8 mouse cellular contexts compared by ENCODE assay signal in genomic region chr7:137309071-137310066, GRCm38 (mm10). TPM values are rescaled to one million over a fixed set of nuclear protein-coding genes. Genes with fewer than 3 reads are reported as not detected.
A peak's percentile ranks its signal among the peaks of the same experiment; 100 is the strongest.
DNase-seq lines count a peak whose midpoint lies in the region; ATAC-seq and TF ChIP-seq lines count a peak whose summit lies in the region.

No protein-coding gene starts in this region.

- 9% methylated on average over 93 of the region's 93 CpGs for WGBS in bone marrow, adult 2 months
- WGBS in heart, embryonic 10.5 days: 1% methylated on average over 93 of the region's 93 CpGs
- WGBS in limb, embryonic 12.5 days: under 1% methylated on average over 93 of the region's 93 CpGs
- 4% methylated on average over 93 of the region's 93 CpGs for WGBS in stomach, embryonic 16.5 days

- peaks cover 95% of the 10 kb centered on the region for H3K27me3 ChIP-seq in heart, embryonic 10.5 days (ENCODE audit: insufficient read depth, poor library complexity, severe bottlenecking)
- peaks cover 39% of the 10 kb centered on the region for H3K27me3 ChIP-seq in limb, embryonic 12.5 days
- H3K27me3 ChIP-seq in stomach, embryonic 16.5 days (ENCODE audit: control insufficient read depth, insufficient read depth, low read length): peaks cover 80% of the 10 kb centered on the region

- H3K36me3 ChIP-seq in heart, embryonic 10.5 days: no peaks in the 10 kb centered on the region
- H3K36me3 ChIP-seq in limb, embryonic 12.5 days: peaks cover 28% of the 10 kb centered on the region
- no peaks in the 10 kb centered on the region for H3K36me3 ChIP-seq in stomach, embryonic 16.5 days (ENCODE audit: control insufficient read depth, insufficient read depth, low read length)

- no peak for ATAC-seq in limb, embryonic 12.5 days (ENCODE audit: insufficient number of reproducible peaks, insufficient read depth, low FRiP score, low TSS enrichment, low read depth)
- ATAC-seq in stomach, embryonic 16.5 days (ENCODE audit: insufficient read depth, low FRiP score): peak; percentile 18; the same call in 1 of the 2 replicates

- H3K4me1 ChIP-seq in bone marrow, adult 2 months (ENCODE audit: control insufficient read depth, insufficient read depth, low read length): no peaks in the 10 kb centered on the region
- H3K4me1 ChIP-seq in heart, embryonic 10.5 days: peaks cover 29% of the 10 kb centered on the region
- peaks cover 33% of the 10 kb centered on the region for H3K4me1 ChIP-seq in limb, embryonic 12.5 days (replicated peaks)
- H3K4me1 ChIP-seq in stomach, embryonic 16.5 days (ENCODE audit: control insufficient read depth, insufficient read depth, low read length): peaks cover 27% of the 10 kb centered on the region

- peak overlapping the region; percentile 92 for H3K4me2 ChIP-seq in limb, embryonic 12.5 days
- peak overlapping the region; percentile 45 for H3K4me2 ChIP-seq in stomach, embryonic 16.5 days (ENCODE audit: low read depth, low read length)

- TF ChIP-seq POLR2A in bone marrow, adult 2 months (IDR thresholded peaks at IDR 0.05; ENCODE audit: borderline replicate concordance, control insufficient read depth, low read depth, low read length): no peak

- no peak for TF ChIP-seq CTCF in bone marrow, adult 2 months (IDR thresholded peaks at IDR 0.05; ENCODE audit: control insufficient read depth, insufficient read depth, low read length)

- H3K4me3 ChIP-seq in bone marrow, adult 2 months (replicated peaks; ENCODE audit: control insufficient read depth, low read depth, low read length): no peak overlapping the region
- H3K4me3 ChIP-seq in heart, embryonic 10.5 days: peak overlapping the region; percentile 70
- H3K4me3 ChIP-seq in limb, embryonic 12.5 days (replicated peaks): peak overlapping the region; percentile 93
- H3K4me3 ChIP-seq in stomach, embryonic 16.5 days (replicated peaks; ENCODE audit: low read length): peak overlapping the region; percentile 35

- H3K27ac ChIP-seq in bone marrow, adult 2 months (ENCODE audit: control insufficient read depth, insufficient read depth, low read depth, low read length, poor library complexity): peak overlapping the region; percentile 51; the same call in 1 of the 2 replicates
- H3K27ac ChIP-seq in heart, embryonic 10.5 days: peak overlapping the region; percentile 85
- H3K27ac ChIP-seq in limb, embryonic 12.5 days: peak overlapping the region; percentile 91
- no peak overlapping the region for H3K27ac ChIP-seq in stomach, embryonic 16.5 days (ENCODE audit: low read length)

- intact Hi-C loops in left cerebral cortex, postnatal 36 days (cut with DNase I): loop anchor here (10.0 kb wide), 1 partner anchor 485 kb away; no protein-coding TSS in a partner anchor

- no peaks in the 10 kb centered on the region for H3K9me3 ChIP-seq in heart, embryonic 10.5 days
- no peaks in the 10 kb centered on the region for H3K9me3 ChIP-seq in limb, embryonic 12.5 days
- H3K9me3 ChIP-seq in stomach, embryonic 16.5 days (replicated peaks; ENCODE audit: control insufficient read depth, low read length): no peaks in the 10 kb centered on the region

- DNase-seq in adrenal gland, postnatal 10 days: peak; percentile 40
- DNase-seq in adrenal gland, postnatal 4 days (ENCODE audit: low spot score in 2 of 2): no peak
- no peak for DNase-seq in heart, embryonic 10.5 days (ENCODE audit: low spot score)
- no peak for DNase-seq in left cerebral cortex, postnatal 36 days (ENCODE audit: low spot score in 2 of 2)
- DNase-seq in right cerebral cortex, adult 2 months (ENCODE audit: low spot score in 2 of 2): no peak

- peak overlapping the region; percentile 98 for H3K9ac ChIP-seq in limb, embryonic 12.5 days (replicated peaks)
- H3K9ac ChIP-seq in stomach, embryonic 16.5 days (ENCODE audit: low read length): peak overlapping the region; percentile 44

RNA-seq across cellular contexts. Expression of gene Ebf3, which starts 4.9 kb away (rescaled TPM):
- 10 to 100 TPM; 11.7 to 22.6 TPM for total RNA-seq in adrenal gland, postnatal 10 days (2021)
- 1 to 10 TPM; 8.7 to 9.7 TPM for total RNA-seq in adrenal gland, postnatal 4 days (2021)
- polyA plus RNA-seq in bone marrow, adult 2 months (2011; ENCODE audit: insufficient read depth, insufficient read length, low replicate concordance, missing spikeins): 10.4 and 17.2 TPM in 2 replicates
- polyA plus RNA-seq in heart, embryonic 10.5 days (2016; fragmentation: Nextera tagmentation; extraction: Ambion mirVana): 1.3 and 3.5 TPM in 2 replicates
- 16.9 and 17.6 TPM in 2 replicates for polyA plus RNA-seq in limb, embryonic 12.5 days (2016; fragmentation: Nextera tagmentation; extraction: Ambion mirVana)
- 0.79 and 0.84 TPM in 2 replicates for polyA plus RNA-seq in stomach, embryonic 16.5 days (2015; fragmentation: Nextera tagmentation; extraction: Ambion mirVana)
- under 1 TPM; 0.32 to 0.72 TPM for total RNA-seq in left cerebral cortex, postnatal 36 days (2021)
